Mouse (Mus musculus) heart, postnatal 36 days (tissue): ENCODE results near the gene Gart. TPM values are rescaled to one million over a fixed set of nuclear protein-coding genes. Genes with fewer than 3 reads are reported as not detected.

Experiments
- DNase-seq, 2 experiments: peaks; one replicate each; pipeline ENCODE4 v3.0.0; 2021 to 2022
- intact Hi-C: fragments of 180-260 bp; cut with DNase I; formaldehyde crosslinking; loops from one replicate; pipeline ENCODE4 v1.15.1; 2025
- total RNA-seq, 2 experiments: library from RNA; stranded (reverse); gene quantifications; 2 replicates each; pipeline ENCODE4 v1.2.3; 2021

The Gart gene
- total RNA-seq, 2 experiments from 2014 or later: 69.0 to 72.7 TPM

DNA sequence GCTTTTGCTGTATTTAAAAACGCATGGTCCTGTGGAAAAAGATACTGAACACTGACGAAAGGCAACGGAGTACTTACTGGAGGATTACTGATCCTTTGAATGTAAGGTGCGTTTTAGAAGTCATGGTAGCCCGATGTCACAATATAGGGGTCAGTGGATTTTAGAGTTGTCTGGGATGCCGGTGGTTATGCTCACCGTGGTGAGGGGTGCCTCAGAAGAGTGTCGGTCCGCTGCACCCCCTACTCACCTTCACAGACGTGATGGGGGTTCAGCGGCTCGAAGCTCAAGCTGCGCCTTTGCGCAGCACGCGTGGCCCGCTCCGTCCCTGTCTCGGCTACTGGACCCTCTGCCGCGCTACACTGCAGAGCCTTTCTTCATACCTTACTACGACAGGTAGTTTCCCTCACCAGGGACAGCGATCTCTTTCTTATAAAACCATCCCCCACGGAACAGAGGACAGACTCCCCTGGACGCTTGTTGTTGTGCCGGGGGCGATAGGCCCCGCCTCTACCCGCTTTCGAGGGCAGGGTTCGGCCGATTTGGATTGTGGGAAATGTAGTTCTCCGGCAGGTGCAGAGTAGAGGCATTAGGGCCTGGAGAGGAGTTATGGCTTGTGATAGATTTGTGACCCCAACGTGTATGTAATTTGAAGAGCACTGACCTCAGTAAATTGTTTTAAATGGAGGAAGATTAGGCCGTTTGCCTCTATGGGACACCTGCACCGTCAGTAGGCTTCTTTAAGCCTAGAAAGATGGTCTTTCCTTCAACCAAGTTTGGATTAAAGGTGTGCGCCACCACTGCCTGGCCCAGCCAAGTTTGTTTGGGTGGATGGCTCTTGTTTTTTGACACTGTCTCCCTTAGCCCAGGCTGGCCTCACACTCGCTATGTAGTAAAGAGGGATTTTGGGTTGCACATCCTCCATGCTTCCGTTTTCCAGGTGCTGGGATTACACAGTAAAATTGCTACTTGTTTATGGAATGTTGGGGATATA lies 27.9 kb downstream of the Gart start, which contains the start of gene Dnajc28:
Gene Dnajc28 (minus strand): TSS at position 516 of the 991 bp plus-strand sequence.
- intact Hi-C loops: loop anchor here (2.0 kb wide), 1 partner anchor 20 kb away; no protein-coding TSS in a partner anchor
- DNase-seq: peak; percentile 79 to 80

DNA sequence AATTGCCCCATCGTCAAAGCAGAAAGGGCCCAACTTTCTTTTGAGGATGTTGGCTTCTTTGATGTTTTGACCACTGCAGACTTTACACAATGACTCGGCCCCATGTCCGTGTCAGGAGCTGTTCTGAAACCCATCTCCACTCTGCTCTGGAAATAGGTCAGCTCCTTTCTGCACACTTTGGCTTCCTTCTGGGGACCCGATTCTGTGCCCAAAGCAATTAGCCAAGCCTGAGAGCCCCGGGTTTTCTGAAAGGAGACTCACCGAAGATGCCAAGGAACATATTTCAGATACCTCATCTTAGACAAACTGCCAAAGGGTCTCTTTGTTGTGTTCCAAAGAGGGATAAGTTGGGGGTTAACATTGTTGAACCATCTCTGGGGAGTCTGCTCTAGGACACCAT lies 32.2 kb downstream of the Gart start:
- no peak for DNase-seq
- intact Hi-C loops: no loop called here

DNA sequence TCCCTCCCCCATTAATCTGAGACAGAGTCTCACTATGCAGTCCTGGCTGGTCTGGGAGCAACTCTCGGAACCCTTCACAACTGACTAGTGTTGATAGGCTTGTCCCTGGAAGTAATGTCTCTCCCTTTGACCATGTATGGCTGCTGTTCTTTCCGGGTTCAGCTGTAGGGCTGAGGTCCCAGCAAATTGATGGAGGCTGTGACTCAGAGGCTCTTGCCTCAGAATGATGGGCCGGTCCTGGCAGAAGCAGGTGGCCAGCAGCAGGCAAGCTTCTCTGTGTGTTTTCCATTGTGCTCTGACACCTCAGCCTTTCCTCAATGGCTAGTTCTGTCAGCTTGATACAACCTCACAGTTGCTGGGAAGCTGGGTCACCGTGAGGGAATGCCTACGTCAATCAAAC lies 34.2 kb downstream of the Gart start:
- DNase-seq: no peak
- intact Hi-C loops: no loop called here

DNA sequence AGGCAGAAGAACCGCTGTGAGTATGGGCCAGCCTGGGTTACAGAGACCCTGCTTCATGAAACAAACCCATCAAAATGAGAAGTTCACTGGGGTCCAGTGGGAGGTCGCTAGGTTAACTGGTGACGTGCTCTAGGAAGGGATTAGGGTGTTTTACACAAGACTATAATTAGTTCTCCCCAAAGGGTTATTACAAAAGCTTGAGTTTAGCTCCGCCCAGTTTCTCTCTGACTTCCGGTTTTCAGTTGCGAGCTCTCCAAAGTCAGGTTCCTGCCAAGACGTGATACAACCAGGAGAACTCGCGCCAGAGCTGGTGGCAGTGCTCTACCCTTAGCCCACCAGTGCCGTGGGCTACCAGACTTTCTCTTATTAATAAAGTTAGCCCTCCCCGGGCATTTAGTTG lies 35.5 kb downstream of the Gart start:
- no peak for DNase-seq
- intact Hi-C loops: no loop called here

DNA sequence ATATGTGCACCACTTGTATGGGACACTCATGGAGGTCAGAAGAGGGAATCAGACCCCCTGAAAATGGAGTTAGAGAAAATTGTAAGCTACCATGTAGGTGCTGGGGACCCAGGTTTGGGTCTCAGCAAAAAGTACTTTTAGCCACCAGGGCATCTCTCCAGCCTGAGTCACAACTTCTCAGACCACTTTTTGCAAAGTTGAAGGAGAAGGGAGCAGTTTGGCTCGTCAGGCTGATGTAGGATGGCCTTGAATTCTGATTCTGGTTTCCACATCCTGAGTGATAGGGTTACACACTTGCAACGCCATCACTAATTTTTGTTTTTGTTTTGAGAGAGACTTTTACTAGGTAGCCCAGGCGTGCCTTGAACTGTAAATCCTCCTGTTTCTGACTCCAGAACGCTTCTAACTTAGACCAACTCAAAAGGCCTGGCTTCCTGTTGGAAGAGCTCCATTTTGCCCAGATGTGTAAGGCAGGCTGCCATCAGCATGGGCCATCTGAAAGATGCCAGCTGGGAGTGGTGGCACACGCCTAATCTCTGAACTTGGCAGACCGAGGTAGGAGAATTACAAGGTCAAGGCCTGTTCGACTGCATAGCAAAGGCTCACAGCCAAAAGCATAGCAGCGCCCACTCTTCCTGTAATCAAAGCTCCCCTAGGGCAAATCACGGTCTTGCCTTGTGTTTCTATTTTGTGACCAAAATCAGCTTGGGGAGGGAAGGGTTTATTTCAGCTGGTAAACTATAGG lies 37.1 kb downstream of the Gart start:
- DNase-seq: peak; percentile 41 to 48
- intact Hi-C loops: no loop called here

DNA sequence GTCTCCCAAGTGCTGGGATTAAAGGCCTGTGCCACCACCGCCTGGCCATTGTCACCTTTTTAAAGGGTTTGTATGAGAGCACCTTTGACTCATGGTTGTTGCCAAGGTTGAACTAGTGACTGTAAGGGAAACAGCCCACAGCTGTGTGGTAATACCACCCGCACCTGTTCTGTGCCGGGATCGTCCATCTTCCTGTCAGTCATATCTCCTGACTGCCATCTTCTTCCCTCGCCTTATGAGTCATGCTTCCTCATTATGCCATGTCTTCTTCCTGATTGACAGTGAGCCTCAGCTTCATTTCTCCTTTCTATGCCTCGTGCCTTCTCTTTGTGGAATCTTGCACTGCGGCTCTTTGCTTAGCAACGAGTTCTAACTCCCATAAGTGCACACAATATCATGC lies 39.8 kb downstream of the Gart start:
- intact Hi-C loops: no loop called here
- no peak for DNase-seq

DNA sequence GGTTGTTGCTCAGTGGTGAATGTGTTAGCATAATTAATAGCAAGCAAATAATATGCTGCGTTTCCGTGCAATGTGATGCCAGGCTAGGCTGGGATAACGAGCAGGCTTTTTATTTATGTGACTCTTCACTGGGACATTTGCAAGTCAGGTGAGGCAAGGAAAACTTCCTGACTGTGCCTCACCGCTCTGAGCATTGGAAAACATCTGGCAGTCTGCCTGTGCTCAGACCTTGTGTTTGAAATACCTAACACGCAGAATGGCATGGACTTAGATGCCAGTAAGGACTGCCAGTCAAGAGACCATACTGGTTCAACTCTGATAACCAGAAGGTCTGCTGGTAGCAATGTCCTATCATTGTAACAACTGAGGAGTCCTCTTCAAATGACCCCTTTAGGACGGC lies 41.6 kb downstream of the Gart start:
- intact Hi-C loops: no loop called here
- peak in 1 of 2 experiments; percentile 38 for DNase-seq

DNA sequence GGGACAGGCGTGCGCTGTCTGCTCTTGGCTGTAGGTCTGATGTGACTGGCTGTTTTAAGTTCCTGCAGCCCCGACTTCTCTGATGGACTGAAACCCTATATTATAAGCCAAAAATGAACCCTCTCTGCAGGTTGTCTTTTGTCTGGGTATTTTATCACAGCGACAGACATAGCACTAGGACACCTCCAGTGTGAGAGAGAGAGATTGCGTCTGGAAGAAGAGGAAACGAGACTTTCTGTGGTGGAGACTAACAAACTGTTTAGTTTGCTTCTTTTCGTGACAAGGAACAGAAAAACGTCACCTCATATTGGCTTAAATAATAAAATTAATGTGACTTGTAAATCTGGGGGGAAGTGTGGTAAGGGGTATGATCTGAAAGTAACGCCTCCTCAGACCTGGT lies 45.1 kb downstream of the Gart start:
- no peak for DNase-seq
- intact Hi-C loops: no loop called here

DNA sequence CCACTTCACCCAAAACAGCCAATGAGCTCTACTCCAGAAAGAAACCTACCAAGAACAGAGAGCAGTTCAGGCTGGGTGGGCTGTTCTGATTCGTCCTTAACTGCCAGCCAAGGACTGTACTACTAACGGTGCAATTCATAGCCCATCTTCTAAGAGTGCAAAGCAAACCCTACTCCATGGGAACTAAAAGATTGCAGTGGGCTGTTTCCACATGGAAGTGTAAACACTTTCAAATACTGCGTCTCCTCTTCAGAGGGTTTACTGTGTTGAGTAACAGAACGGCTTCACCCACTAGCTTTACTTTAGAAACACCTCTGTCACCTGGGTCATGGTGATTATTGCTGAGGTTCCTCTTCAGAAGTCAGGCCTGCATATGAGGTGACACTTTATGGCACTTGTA lies 45.7 kb downstream of the Gart start:
- no peak for DNase-seq
- intact Hi-C loops: no loop called here

DNA sequence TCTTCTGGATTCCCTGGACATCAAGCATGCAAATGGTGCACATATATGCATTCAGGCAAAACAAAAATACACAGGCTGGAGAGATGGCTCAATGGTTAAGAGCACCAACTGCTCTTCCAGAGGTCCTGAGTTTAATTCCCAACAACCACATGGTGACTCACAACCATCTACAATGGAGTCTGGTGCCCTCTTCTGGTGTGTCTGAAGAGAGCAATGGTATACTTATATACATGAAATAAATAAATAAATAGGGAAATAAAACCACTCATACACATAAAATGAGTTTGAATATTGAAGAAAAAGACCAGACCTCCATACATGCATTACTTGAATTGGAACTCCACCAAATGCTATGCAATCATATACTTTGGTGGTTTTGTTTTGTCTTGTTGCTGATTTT lies 47.5 kb downstream of the Gart start:
- no peak for DNase-seq
- intact Hi-C loops: loop anchor here (2.0 to 5.0 kb wide), 3 partner anchors 20 to 52 kb away; partner anchors contain the start of genes Dnajc28, Gart, Ifngr2 and Son

DNA sequence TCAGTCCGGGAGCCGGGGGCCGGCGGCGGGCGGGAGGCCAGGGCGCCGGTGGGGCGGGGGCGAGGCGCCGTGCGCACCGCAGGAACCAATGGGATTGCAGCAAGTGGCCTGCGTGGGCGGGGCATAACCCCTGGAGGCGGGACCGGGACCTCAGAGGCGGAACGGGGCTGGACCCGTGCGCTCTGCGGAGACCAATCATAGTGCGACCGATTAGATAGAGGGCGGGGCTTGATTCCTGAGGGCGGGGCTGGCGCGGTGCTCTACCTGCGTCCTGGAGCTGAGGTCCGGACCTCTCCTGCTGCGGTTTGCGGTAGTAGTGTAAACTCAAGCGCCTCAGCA lies 49.1 kb downstream of the Gart start, which contains the start of gene Tmem50b:
Gene Tmem50b (minus strand): TSS at position 129 of the 339 bp plus-strand sequence.
- DNase-seq: peak; percentile 99
- intact Hi-C loops: loop anchor here (2.0 to 5.0 kb wide), 3 partner anchors 21 to 50 kb away; partner anchors contain the start of genes Dnajc28, Gart, Ifngr2 and Son

DNA sequence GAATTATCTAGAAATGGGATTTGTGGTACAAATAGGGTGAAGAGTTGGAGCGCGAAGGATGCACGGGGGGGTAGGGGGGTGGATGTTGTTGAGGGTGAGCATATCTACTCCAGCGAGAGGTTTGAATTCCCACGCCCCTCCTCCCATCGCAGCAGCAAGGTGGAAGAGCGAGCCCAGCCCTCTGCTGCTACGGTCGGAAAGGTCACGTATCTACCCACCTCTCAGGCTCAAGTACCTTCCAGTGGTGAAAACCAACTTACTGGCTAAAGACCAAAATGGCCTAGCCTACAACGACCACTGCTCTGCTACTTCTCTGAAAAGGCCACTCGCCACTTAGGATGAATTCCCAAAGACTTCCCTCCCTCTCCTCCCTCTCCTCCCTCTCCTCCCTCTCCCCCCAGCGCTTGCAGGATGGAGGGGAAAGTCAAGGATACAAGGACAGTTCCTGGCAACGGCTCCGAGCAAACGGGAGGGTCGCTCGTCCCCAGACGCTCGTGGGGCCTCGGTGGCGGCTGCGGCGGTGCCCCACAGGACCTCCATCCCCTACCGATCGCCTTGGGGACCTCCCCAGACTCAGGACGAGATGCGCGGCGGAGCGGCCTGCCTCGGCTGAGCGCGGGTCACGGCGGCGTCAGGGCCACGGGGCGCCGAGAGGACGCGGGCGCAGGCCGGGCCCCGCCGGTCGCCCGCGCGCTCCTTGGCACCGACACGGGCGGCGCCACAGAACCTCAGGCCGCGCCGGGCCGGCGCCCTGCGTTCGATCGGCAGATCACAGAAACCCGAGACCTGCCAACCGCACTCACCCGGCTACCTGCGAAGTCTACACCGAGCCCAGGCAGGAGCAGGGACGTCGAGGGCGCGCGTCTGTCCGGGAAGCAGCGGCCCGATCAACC lies 49.7 kb downstream of the Gart start:
- intact Hi-C loops: loop anchor here (5.0 kb wide), 2 partner anchors 50 kb away; partner anchors contain the start of genes Gart, Ifngr2 and Son
- peak in 1 of 2 experiments; percentile 18 for DNase-seq

DNA sequence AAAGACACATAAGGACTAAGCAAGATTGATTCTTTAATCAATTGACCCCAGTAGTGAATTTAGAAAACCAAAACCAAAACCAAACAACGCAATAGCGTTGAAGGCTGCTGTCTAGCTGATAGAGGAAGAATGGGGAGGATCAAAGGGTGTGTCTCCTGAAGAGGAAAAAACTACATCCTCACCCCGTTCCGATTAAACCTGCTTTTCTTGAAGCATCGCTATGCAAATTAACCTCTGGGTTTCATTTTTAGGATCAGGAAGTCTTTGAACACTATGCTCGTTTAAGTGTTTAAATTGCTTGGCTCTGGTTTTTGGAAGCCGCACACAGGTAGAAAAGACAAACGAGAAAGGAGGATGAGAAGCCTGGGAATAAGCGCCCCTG lies 50.4 kb downstream of the Gart start:
- no peak for DNase-seq
- intact Hi-C loops: loop anchor here (5.0 kb wide), 2 partner anchors 49 to 51 kb away; partner anchors contain the start of genes Gart, Ifngr2 and Son

DNA sequence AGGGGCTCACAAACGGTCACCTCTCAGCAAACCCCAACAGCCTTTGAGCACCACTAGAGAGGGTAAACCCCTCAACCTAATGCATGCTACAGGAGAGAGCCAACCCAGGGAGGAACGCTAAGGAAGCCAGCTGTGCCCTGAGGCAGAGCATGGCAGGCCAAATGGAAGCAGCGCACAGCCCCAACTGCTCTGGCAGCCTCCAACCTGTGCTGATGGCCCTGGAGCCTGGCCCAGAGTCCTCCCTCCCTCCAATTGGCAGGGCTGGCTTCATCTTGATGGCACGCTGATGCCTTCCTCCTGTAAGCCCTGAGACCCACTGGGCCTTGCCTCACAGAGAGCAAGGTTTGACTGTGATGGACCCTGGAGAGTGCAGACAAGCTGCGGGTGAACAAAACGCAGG lies 51.7 kb downstream of the Gart start:
- DNase-seq: peak; percentile 25 to 39
- intact Hi-C loops: loop anchor here (5.0 kb wide), 2 partner anchors 48 to 52 kb away; partner anchors contain the start of genes Gart, Ifngr2 and Son

DNA sequence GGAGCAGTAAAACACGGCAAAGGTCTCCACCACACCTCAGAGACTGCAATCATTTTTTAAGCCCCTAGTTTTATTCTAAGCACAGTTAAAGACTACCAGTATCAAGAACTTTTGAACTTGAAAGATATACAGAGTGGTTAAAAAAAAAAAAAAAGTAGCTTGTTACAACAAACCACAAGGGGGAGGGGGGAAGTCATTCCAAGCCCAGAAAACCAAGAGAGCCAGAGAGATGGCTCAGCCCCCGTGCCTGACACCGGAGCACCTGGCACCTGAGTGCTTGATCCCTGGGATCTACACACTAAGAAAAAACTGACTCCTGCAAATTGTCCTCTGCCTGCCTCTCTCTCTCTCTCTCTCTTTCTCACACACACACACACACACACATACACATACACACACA lies 53.5 kb downstream of the Gart start:
- intact Hi-C loops: no loop called here
- no peak for DNase-seq

DNA sequence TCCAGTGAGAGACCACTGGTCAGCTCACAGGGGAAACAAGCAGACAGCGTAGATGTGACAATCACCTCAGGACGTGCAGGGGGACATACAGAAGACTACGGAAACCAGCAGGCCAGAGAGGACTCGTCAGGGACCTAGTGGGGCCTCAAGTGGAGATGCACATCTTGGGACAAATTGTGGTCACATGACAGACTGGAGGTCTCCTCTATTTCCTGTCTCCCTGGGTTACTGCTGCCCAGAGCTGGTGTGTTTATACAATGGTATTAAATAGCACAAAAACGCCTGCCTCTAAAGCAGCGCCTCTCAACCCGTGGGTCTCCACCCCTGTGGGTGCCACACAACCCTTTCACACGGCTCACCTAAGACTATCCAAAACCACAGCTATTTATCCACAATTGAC lies 54.6 kb downstream of the Gart start:
- no peak for DNase-seq
- intact Hi-C loops: no loop called here

DNA sequence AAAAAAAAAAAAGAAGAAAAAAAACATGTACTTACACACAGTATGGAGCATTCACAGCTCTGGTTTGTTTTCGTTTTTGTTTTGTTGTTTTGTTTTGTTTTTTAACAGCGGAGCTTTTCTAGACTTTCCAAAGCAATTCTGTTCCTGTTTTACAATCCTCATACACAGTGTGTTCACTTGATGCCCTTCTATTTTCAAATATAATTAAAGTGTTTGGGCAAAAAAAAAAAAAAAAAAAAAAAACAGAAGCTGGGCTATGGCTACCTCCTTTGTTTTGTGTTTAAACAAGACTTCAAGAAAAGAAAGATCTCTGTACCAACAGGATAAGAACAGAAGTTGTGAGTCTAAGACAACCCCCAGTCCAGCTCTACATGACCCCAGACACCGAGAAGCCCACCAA lies 58.0 kb downstream of the Gart start:
- intact Hi-C loops: no loop called here
- no peak for DNase-seq

DNA sequence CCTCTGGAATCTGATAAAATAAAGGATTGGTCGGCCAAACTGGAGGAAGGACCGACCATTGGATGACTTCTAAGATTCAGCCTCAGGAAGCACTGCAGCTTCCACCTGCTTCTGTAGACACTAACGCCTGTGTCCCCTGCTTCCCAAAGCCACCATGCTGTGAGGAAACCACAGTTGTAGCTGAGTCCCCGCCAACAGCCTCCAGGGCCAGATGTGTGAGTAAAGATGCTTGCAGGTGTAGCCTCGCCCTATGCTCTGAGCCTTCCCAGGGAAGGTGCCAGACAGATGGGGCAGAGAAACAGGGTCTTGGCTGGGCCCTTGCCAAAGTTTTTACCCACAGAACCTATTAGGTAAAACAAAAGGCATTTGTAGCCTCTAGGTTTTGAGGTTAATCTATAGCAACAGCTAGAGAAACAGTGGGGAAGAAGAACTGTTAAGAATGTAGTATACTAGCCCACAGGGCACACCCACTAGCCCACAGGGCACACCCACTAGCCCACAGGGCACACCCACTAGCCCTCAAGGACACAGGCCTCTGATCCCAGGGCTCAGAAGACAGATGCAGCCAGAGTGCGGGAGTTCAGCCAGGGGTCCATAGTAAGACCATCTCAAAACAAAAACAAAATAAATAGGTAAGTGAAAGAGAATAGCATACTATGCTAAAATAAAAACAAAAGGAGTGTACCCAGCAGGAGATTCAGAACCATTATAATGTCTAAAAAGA lies 58.9 kb downstream of the Gart start:
- intact Hi-C loops: no loop called here
- DNase-seq: no peak

DNA sequence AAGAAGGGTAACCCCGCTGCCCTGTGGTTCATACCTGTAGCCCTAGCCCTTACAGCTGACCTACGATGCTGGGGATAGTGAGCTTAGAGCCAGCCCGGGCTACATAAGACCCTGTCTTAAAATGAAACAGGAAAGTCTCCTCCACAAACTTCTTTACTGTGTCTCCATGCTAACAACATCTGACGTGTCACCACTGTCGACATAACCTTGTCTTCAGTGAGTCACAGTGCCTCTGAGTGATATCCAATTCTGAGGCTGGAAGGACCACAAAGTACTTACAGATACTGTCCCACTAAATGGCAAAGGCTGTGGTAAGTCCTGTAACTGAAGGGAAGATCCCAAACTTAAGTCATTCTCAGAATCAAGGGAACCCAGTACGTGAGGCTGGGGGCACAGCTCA lies 60.5 kb downstream of the Gart start:
- no peak for DNase-seq
- intact Hi-C loops: no loop called here
